Mouse (Mus musculus): Measurements from ENCODE around the gene Ttc39a. TPM values are rescaled to one million over a fixed set of nuclear protein-coding genes. Genes with fewer than 3 reads are reported as not detected.

The Ttc39a gene
- polyA plus RNA-seq, 1 experiment from 2014 or later: 3.5 TPM

GRCm38 (mm10) chr4:109417998-109418397 is 11.6 kb downstream of the Ttc39a start:
- DNase-seq (ENCODE audit: low spot score): no peak
- Histone ChIP-seq H3K27ac (no peak overlapping the region), H3K9me3 (ENCODE audit: control insufficient read depth, low read length) (no peaks in the 10 kb centered on the region), H3K4me2 (replicated peaks) (no peak overlapping the region), H3K9ac (no peak overlapping the region), H3K36me3 (replicated peaks; ENCODE audit: control insufficient read depth, insufficient read depth) (no peaks in the 10 kb centered on the region), H3K4me3 (replicated peaks; ENCODE audit: low read length) (no peak overlapping the region), H3K4me1 (replicated peaks; ENCODE audit: control insufficient read depth, insufficient read depth, low read length) (no peaks in the 10 kb centered on the region), H3K27me3 (ENCODE audit: control insufficient read depth, insufficient read depth, low read length) (no peaks in the 10 kb centered on the region)
- ATAC-seq (ENCODE audit: low FRiP score): no peak
- WGBS: 84% methylated on average over 1 of the region's 1 CpGs

GRCm38 (mm10) chr4:109419017-109419416 is 12.6 kb downstream of the Ttc39a start:
- no peaks in the 10 kb centered on the region for H3K27me3 ChIP-seq (ENCODE audit: control insufficient read depth, insufficient read depth, low read length)
- H3K4me3 ChIP-seq (replicated peaks; ENCODE audit: low read length): no peak overlapping the region
- no peaks in the 10 kb centered on the region for H3K4me1 ChIP-seq (replicated peaks; ENCODE audit: control insufficient read depth, insufficient read depth, low read length)
- no peak for ATAC-seq (ENCODE audit: low FRiP score)
- WGBS: 20% methylated on average over 3 of the region's 3 CpGs
- no peak overlapping the region for H3K27ac ChIP-seq
- no peak overlapping the region for H3K9ac ChIP-seq
- no peak overlapping the region for H3K4me2 ChIP-seq (replicated peaks)
- H3K36me3 ChIP-seq (replicated peaks; ENCODE audit: control insufficient read depth, insufficient read depth): no peaks in the 10 kb centered on the region
- DNase-seq (ENCODE audit: low spot score): no peak
- H3K9me3 ChIP-seq (ENCODE audit: control insufficient read depth, low read length): no peaks in the 10 kb centered on the region

GRCm38 (mm10) chr4:109419563-109419962 is 13.1 kb downstream of the Ttc39a start:
- Histone ChIP-seq H3K4me1 (replicated peaks; ENCODE audit: control insufficient read depth, insufficient read depth, low read length) (no peaks in the 10 kb centered on the region), H3K36me3 (replicated peaks; ENCODE audit: control insufficient read depth, insufficient read depth) (no peaks in the 10 kb centered on the region), H3K27me3 (ENCODE audit: control insufficient read depth, insufficient read depth, low read length) (no peaks in the 10 kb centered on the region), H3K9me3 (ENCODE audit: control insufficient read depth, low read length) (no peaks in the 10 kb centered on the region), H3K4me2 (replicated peaks) (no peak overlapping the region), H3K27ac (no peak overlapping the region), H3K9ac (no peak overlapping the region), H3K4me3 (replicated peaks; ENCODE audit: low read length) (no peak overlapping the region)
- DNase-seq (ENCODE audit: low spot score) (no peak), ATAC-seq (ENCODE audit: low FRiP score) (no peak)
- 90% methylated on average over 4 of the region's 4 CpGs for WGBS

DNA sequence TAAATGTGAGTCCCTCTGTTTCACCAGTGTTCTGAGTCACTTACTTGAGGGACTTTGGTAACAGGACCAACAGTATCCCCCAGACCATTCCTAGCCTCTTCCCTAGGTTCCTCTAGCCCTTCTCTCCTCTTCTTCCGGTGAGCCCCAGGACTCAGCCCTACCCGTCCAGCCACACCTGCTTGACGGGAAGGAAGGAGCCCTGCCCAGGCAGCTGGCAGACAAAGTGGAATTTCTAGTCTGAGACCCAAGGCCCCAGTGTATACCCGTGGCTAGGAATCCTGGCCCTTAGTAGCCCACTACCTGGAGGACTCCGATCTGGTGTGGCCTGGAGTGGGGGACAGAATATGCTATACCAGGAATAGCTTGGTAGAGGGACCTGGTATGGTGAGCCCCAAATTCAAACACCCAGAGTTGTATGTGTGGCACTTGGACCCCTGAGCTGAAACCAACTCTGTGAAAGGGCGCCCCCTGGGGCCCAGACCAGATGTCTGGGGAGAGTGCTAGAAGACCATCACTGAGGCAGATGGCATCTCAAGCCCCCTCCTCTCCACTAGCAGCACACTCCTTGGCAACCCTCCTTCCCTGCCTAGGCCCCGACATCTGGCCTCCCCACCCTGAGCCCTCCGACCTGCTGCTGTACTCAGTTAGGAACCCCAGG is 13.8 kb downstream of the Ttc39a start:
- H3K4me3 ChIP-seq (replicated peaks; ENCODE audit: low read length): no peak overlapping the region
- H3K4me2 ChIP-seq (replicated peaks): no peak overlapping the region
- no peak for ATAC-seq (ENCODE audit: low FRiP score)
- H3K4me1 ChIP-seq (replicated peaks; ENCODE audit: control insufficient read depth, insufficient read depth, low read length): no peaks in the 10 kb centered on the region
- H3K27me3 ChIP-seq (ENCODE audit: control insufficient read depth, insufficient read depth, low read length): no peaks in the 10 kb centered on the region
- no peaks in the 10 kb centered on the region for H3K36me3 ChIP-seq (replicated peaks; ENCODE audit: control insufficient read depth, insufficient read depth)
- H3K27ac ChIP-seq: no peak overlapping the region
- WGBS: 83% methylated on average over 8 of the region's 8 CpGs
- H3K9me3 ChIP-seq (ENCODE audit: control insufficient read depth, low read length): no peaks in the 10 kb centered on the region
- no peak for DNase-seq (ENCODE audit: low spot score)
- no peak overlapping the region for H3K9ac ChIP-seq

GRCm38 (mm10) chr4:109421608-109422007 is 15.2 kb downstream of the Ttc39a start:
- H3K9me3 ChIP-seq (ENCODE audit: control insufficient read depth, low read length): no peaks in the 10 kb centered on the region
- 87% methylated on average over 7 of the region's 7 CpGs for WGBS
- no peak for DNase-seq (ENCODE audit: low spot score)
- no peak overlapping the region for H3K9ac ChIP-seq
- no peaks in the 10 kb centered on the region for H3K4me1 ChIP-seq (replicated peaks; ENCODE audit: control insufficient read depth, insufficient read depth, low read length)
- H3K36me3 ChIP-seq (replicated peaks; ENCODE audit: control insufficient read depth, insufficient read depth): no peaks in the 10 kb centered on the region
- no peaks in the 10 kb centered on the region for H3K27me3 ChIP-seq (ENCODE audit: control insufficient read depth, insufficient read depth, low read length)
- 0 out of 2 replicates have a peak, but pooled peaks have one; percentile 4 for ATAC-seq (ENCODE audit: low FRiP score)
- H3K4me3 ChIP-seq (replicated peaks; ENCODE audit: low read length): no peak overlapping the region
- no peak overlapping the region for H3K27ac ChIP-seq
- no peak overlapping the region for H3K4me2 ChIP-seq (replicated peaks)

DNA sequence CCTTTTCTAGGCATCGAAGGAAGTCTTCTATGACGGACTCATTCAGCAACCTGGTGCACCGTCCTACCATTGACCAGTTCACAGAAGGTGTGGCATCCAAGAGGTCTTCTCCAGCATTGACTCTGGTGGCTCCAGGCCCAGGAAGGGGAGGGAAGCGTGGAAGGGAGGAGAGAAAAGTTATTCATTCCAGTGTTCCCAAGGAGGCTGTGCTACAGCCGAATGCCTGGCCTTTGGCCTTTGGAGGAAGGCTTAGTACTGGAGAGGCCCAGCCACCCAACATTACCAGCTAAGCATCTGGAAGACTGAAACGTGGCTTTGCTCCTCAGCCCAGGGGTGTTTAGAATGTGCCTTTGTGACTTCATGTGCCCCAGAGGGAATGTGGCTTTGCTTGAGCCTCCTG is 16.0 kb downstream of the Ttc39a start:
- Histone ChIP-seq H3K27me3 (ENCODE audit: control insufficient read depth, insufficient read depth, low read length) (no peaks in the 10 kb centered on the region), H3K9ac (no peak overlapping the region), H3K4me3 (replicated peaks; ENCODE audit: low read length) (no peak overlapping the region), H3K36me3 (replicated peaks; ENCODE audit: control insufficient read depth, insufficient read depth) (no peaks in the 10 kb centered on the region), H3K4me1 (replicated peaks; ENCODE audit: control insufficient read depth, insufficient read depth, low read length) (no peaks in the 10 kb centered on the region), H3K9me3 (ENCODE audit: control insufficient read depth, low read length) (no peaks in the 10 kb centered on the region), H3K4me2 (replicated peaks) (no peak overlapping the region), H3K27ac (no peak overlapping the region)
- DNase-seq (ENCODE audit: low spot score) (no peak), ATAC-seq (ENCODE audit: low FRiP score) (no peak)
- 79% methylated on average over 6 of the region's 6 CpGs for WGBS

GRCm38 (mm10) chr4:109423438-109423837 is 17.0 kb downstream of the Ttc39a start:
- no peaks in the 10 kb centered on the region for H3K9me3 ChIP-seq (ENCODE audit: control insufficient read depth, low read length)
- no peak overlapping the region for H3K4me2 ChIP-seq (replicated peaks)
- ATAC-seq (ENCODE audit: low FRiP score) (no peak), DNase-seq (ENCODE audit: low spot score) (no peak)
- no peaks in the 10 kb centered on the region for H3K4me1 ChIP-seq (replicated peaks; ENCODE audit: control insufficient read depth, insufficient read depth, low read length)
- H3K36me3 ChIP-seq (replicated peaks; ENCODE audit: control insufficient read depth, insufficient read depth): no peaks in the 10 kb centered on the region
- no peak overlapping the region for H3K27ac ChIP-seq
- no peak overlapping the region for H3K4me3 ChIP-seq (replicated peaks; ENCODE audit: low read length)
- H3K9ac ChIP-seq: no peak overlapping the region
- 85% methylated on average over 2 of the region's 2 CpGs for WGBS
- H3K27me3 ChIP-seq (ENCODE audit: control insufficient read depth, insufficient read depth, low read length): no peaks in the 10 kb centered on the region

- Histone ChIP-seq H3K4me2 (replicated peaks) (no peak overlapping the region), H3K27me3 (ENCODE audit: control insufficient read depth, insufficient read depth, low read length) (no peaks in the 10 kb centered on the region), H3K27ac (no peak overlapping the region), H3K9ac (no peak overlapping the region), H3K4me3 (replicated peaks; ENCODE audit: low read length) (no peak overlapping the region), H3K9me3 (ENCODE audit: control insufficient read depth, low read length) (no peaks in the 10 kb centered on the region), H3K4me1 (replicated peaks; ENCODE audit: control insufficient read depth, insufficient read depth, low read length) (no peaks in the 10 kb centered on the region), H3K36me3 (replicated peaks; ENCODE audit: control insufficient read depth, insufficient read depth) (no peaks in the 10 kb centered on the region)
- WGBS: 67% methylated on average over 1 of the region's 1 CpGs
- ATAC-seq (ENCODE audit: low FRiP score) (no peak), DNase-seq (ENCODE audit: low spot score) (no peak)
These were observed 20.6 kb downstream of the Ttc39a start for GRCm38 (mm10) chr4:109427058-109427457.

GRCm38 (mm10) chr4:109430250-109430649 is 23.8 kb downstream of the Ttc39a start:
- Histone ChIP-seq H3K27me3 (ENCODE audit: control insufficient read depth, insufficient read depth, low read length) (no peaks in the 10 kb centered on the region), H3K36me3 (replicated peaks; ENCODE audit: control insufficient read depth, insufficient read depth) (no peaks in the 10 kb centered on the region), H3K9me3 (ENCODE audit: control insufficient read depth, low read length) (no peaks in the 10 kb centered on the region), H3K4me3 (replicated peaks; ENCODE audit: low read length) (no peak overlapping the region), H3K4me1 (replicated peaks; ENCODE audit: control insufficient read depth, insufficient read depth, low read length) (no peaks in the 10 kb centered on the region), H3K9ac (no peak overlapping the region), H3K27ac (no peak overlapping the region), H3K4me2 (replicated peaks) (no peak overlapping the region)
- no peak for DNase-seq (ENCODE audit: low spot score)
- WGBS: 91% methylated on average over 7 of the region's 7 CpGs
- no peak for ATAC-seq (ENCODE audit: low FRiP score)

DNA sequence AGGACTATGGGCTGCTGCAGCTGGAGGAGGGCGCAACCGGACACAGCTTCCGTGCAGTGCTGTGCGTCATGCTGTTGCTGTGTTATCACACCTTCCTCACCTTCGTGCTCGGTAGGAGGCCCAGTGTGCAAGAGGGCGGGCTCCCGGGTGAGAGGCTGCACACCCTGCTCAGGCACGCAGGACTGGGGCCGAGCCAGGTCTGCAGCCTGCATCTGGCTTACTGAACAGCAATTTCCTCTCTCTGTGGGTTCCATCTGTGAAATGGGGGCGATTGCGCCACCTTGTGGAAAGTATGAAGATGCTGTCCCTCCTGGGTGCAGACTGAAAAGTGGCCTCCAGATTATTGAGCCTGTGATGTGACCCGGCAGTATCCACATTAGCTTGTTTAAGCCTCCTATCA is 24.4 kb downstream of the Ttc39a start:
- H3K9ac ChIP-seq: no peak overlapping the region
- no peak for ATAC-seq (ENCODE audit: low FRiP score)
- peak; percentile 30 for DNase-seq (ENCODE audit: low spot score)
- H3K4me1 ChIP-seq (replicated peaks; ENCODE audit: control insufficient read depth, insufficient read depth, low read length): no peaks in the 10 kb centered on the region
- H3K27ac ChIP-seq: no peak overlapping the region
- no peak overlapping the region for H3K4me2 ChIP-seq (replicated peaks)
- H3K27me3 ChIP-seq (ENCODE audit: control insufficient read depth, insufficient read depth, low read length): no peaks in the 10 kb centered on the region
- WGBS: 60% methylated on average over 13 of the region's 13 CpGs
- no peaks in the 10 kb centered on the region for H3K36me3 ChIP-seq (replicated peaks; ENCODE audit: control insufficient read depth, insufficient read depth)
- no peak overlapping the region for H3K4me3 ChIP-seq (replicated peaks; ENCODE audit: low read length)
- no peaks in the 10 kb centered on the region for H3K9me3 ChIP-seq (ENCODE audit: control insufficient read depth, low read length)
